ENCODE assay signal across 8 mouse cellular contexts in genomic region chr15:98632107-98632744, GRCm38 (mm10). TPM values are rescaled to one million over a fixed set of nuclear protein-coding genes. Genes with fewer than 3 reads are reported as not detected.
A peak's percentile ranks its signal among the peaks of the same experiment; 100 is the strongest.
DNase-seq lines count a peak whose midpoint lies in the region; ATAC-seq and TF ChIP-seq lines count a peak whose summit lies in the region.

No protein-coding gene starts in this region.

- H3K4me3 ChIP-seq in heart, embryonic 11.5 days (ENCODE audit: low read depth, low read length), result peak overlapping the region; percentile 41
- peak overlapping the region; percentile 92 for H3K4me3 ChIP-seq in kidney, embryonic 14.5 days (ENCODE audit: low read length)
- H3K4me3 ChIP-seq in lung, embryonic 14.5 days (ENCODE audit: low read depth, low read length), result peak overlapping the region; percentile 74

- ATAC-seq in heart, embryonic 11.5 days (replicated peaks; ENCODE audit: insufficient number of reproducible peaks, low FRiP score, low TSS enrichment), result no peak
- ATAC-seq in kidney, embryonic 14.5 days (ENCODE audit: low FRiP score, low TSS enrichment), result peak; percentile 68
- peak; percentile 71 for ATAC-seq in lung, embryonic 14.5 days (ENCODE audit: insufficient read depth)

- no peak for TF ChIP-seq CTCF in lung, embryonic 14.5 days (IDR thresholded peaks at IDR 0.05; ENCODE audit: low read depth)

- H3K27me3 ChIP-seq in heart, embryonic 11.5 days (ENCODE audit: control insufficient read depth, insufficient read depth, low read length), result peaks cover 68% of the 10 kb centered on the region
- H3K27me3 ChIP-seq in kidney, embryonic 14.5 days (ENCODE audit: control insufficient read depth, insufficient read depth, low read length), result peaks cover 7% of the 10 kb centered on the region; the same call in 1 of the 2 replicates
- peaks cover 34% of the 10 kb centered on the region for H3K27me3 ChIP-seq in lung, embryonic 14.5 days (ENCODE audit: insufficient read depth, low read length)

- H3K4me2 ChIP-seq in heart, embryonic 11.5 days, result peak overlapping the region; percentile 88
- peak overlapping the region; percentile 95 for H3K4me2 ChIP-seq in kidney, embryonic 14.5 days (replicated peaks; ENCODE audit: low read depth, low read length)
- peak overlapping the region; percentile 99 for H3K4me2 ChIP-seq in lung, embryonic 14.5 days

- H3K9ac ChIP-seq in heart, embryonic 11.5 days (ENCODE audit: low read depth, low read length), result peak overlapping the region; percentile 60
- peak overlapping the region; percentile 63 for H3K9ac ChIP-seq in kidney, embryonic 14.5 days (ENCODE audit: low read depth, low read length)
- peak overlapping the region; percentile 58 for H3K9ac ChIP-seq in lung, embryonic 14.5 days

- peak; percentile 50 for DNase-seq in gastrocnemius, adult 18-20 months (ENCODE audit: low spot score)
- no peak for DNase-seq in gastrocnemius, adult 8-10 months (ENCODE audit: low spot score in 2 of 2)
- DNase-seq in embryo, embryonic 10 days (ENCODE audit: low spot score), result peak; percentile 85
- peak; percentile 82 for DNase-seq in lung, embryonic 14.5 days
- peak; percentile 67 for DNase-seq in retina, embryonic 14.5 days (ENCODE audit: low spot score)
- no peak for DNase-seq in B cell, adult 2 months

- peaks cover 40% of the 10 kb centered on the region for H3K4me1 ChIP-seq in heart, embryonic 11.5 days (ENCODE audit: control insufficient read depth, insufficient read depth, low read length)
- H3K4me1 ChIP-seq in kidney, embryonic 14.5 days (ENCODE audit: control insufficient read depth, insufficient read depth, low read length), result peaks cover 51% of the 10 kb centered on the region
- H3K4me1 ChIP-seq in lung, embryonic 14.5 days (ENCODE audit: insufficient read depth), result peaks cover 27% of the 10 kb centered on the region

- whole genome bisulfite sequencing in heart, embryonic 11.5 days (ENCODE audit: insufficient replicate concordance), result under 1% methylated on average over 25 of the region's 25 CpGs
- under 1% methylated on average over 24 of the region's 25 CpGs for WGBS in kidney, embryonic 14.5 days
- WGBS in lung, embryonic 14.5 days, result 0% methylated on average over 24 of the region's 25 CpGs

- no peak overlapping the region; the same call in 1 of the 2 replicates for H3K27ac ChIP-seq in heart, embryonic 11.5 days (ENCODE audit: low read depth, low read length)
- peak overlapping the region; percentile 75 for H3K27ac ChIP-seq in kidney, embryonic 14.5 days (ENCODE audit: low read depth, low read length)
- H3K27ac ChIP-seq in lung, embryonic 14.5 days (ENCODE audit: low read depth), result peak overlapping the region; percentile 33; the same call in 1 of the 2 replicates

- no peaks in the 10 kb centered on the region for H3K36me3 ChIP-seq in heart, embryonic 11.5 days (ENCODE audit: control insufficient read depth, insufficient read depth, low read length)
- H3K36me3 ChIP-seq in kidney, embryonic 14.5 days (ENCODE audit: control insufficient read depth, insufficient read depth, low read length), result no peaks in the 10 kb centered on the region
- no peaks in the 10 kb centered on the region for H3K36me3 ChIP-seq in lung, embryonic 14.5 days (ENCODE audit: insufficient read depth)

- H3K9me3 ChIP-seq in heart, embryonic 11.5 days (replicated peaks; ENCODE audit: control insufficient read depth, low read length), result no peaks in the 10 kb centered on the region
- H3K9me3 ChIP-seq in kidney, embryonic 14.5 days (ENCODE audit: control insufficient read depth, low read length), result no peaks in the 10 kb centered on the region
- no peaks in the 10 kb centered on the region for H3K9me3 ChIP-seq in lung, embryonic 14.5 days (ENCODE audit: low read depth, low read length)

RNA-seq across cellular contexts. Expression of gene Cacnb3, which starts 1.6 kb away (rescaled TPM):
- total RNA-seq in gastrocnemius, adult 18-20 months (2021), result under 1 TPM; 0.64 to 0.85 TPM
- 1 to 10 TPM in 2 of 4 experiments, under 1 TPM in 2; 0.78 to 1.1 (median 1.0) TPM for total RNA-seq in gastrocnemius, adult 8-10 months (2022)
- 9.8 and 9.9 TPM in 2 replicates for polyA plus RNA-seq in heart, embryonic 11.5 days (2014; fragmentation: Nextera tagmentation; extraction: Ambion mirVana)
- polyA plus RNA-seq in kidney, embryonic 14.5 days (2014; fragmentation: Nextera tagmentation; extraction: Ambion mirVana), result 21.5 and 26.5 TPM in 2 replicates
- polyA plus RNA-seq in lung, embryonic 14.5 days (2014; fragmentation: Nextera tagmentation; extraction: Ambion mirVana), result 24.6 and 28.9 TPM in 2 replicates

RNA-seq across cellular contexts. Expression of gene Adcy6, which starts 22.4 kb away (rescaled TPM):
- total RNA-seq in gastrocnemius, adult 18-20 months (2021), result 10 to 100 TPM; 14.3 to 17.9 TPM
- total RNA-seq in gastrocnemius, adult 8-10 months (2022), result 10 to 100 TPM; 13.4 to 21.4 (median 19.1) TPM
- 24.5 and 34.8 TPM in 2 replicates for polyA plus RNA-seq in heart, embryonic 11.5 days (2014; fragmentation: Nextera tagmentation; extraction: Ambion mirVana)
- polyA plus RNA-seq in kidney, embryonic 14.5 days (2014; fragmentation: Nextera tagmentation; extraction: Ambion mirVana), result 26.2 and 31.5 TPM in 2 replicates
- polyA plus RNA-seq in lung, embryonic 14.5 days (2014; fragmentation: Nextera tagmentation; extraction: Ambion mirVana), result 20.5 and 21.8 TPM in 2 replicates

RNA-seq across cellular contexts. Expression of gene Ddx23, which starts 30.5 kb away (rescaled TPM):
- 10 to 100 TPM; 65.7 to 83.1 TPM for total RNA-seq in gastrocnemius, adult 18-20 months (2021)
- total RNA-seq in gastrocnemius, adult 8-10 months (2022), result 10 to 100 TPM; 54.0 to 72.3 (median 63.4) TPM
- 11.2 and 19.6 TPM in 2 replicates for polyA plus RNA-seq in heart, embryonic 11.5 days (2014; fragmentation: Nextera tagmentation; extraction: Ambion mirVana)
- polyA plus RNA-seq in kidney, embryonic 14.5 days (2014; fragmentation: Nextera tagmentation; extraction: Ambion mirVana), result 27.3 and 32.2 TPM in 2 replicates
- 27.2 and 28.7 TPM in 2 replicates for polyA plus RNA-seq in lung, embryonic 14.5 days (2014; fragmentation: Nextera tagmentation; extraction: Ambion mirVana)

RNA-seq across cellular contexts. Expression of gene Rnd1, which starts 45.0 kb away (rescaled TPM):
- 1 to 10 TPM; 2.8 to 3.2 TPM for total RNA-seq in gastrocnemius, adult 18-20 months (2021)
- 1 to 10 TPM; 1.0 to 2.3 (median 1.1) TPM for total RNA-seq in gastrocnemius, adult 8-10 months (2022)
- polyA plus RNA-seq in heart, embryonic 11.5 days (2014; fragmentation: Nextera tagmentation; extraction: Ambion mirVana), result 1.2 and 1.6 TPM in 2 replicates
- polyA plus RNA-seq in kidney, embryonic 14.5 days (2014; fragmentation: Nextera tagmentation; extraction: Ambion mirVana), result 0.28 and 0.31 TPM in 2 replicates
- 0.57 and 0.67 TPM in 2 replicates for polyA plus RNA-seq in lung, embryonic 14.5 days (2014; fragmentation: Nextera tagmentation; extraction: Ambion mirVana)

Comparison
In these comparisons a context has a peak if more than half of its experiments do, and no peak if none do; other contexts are left out.
1. DNase-seq: peak in gastrocnemius, adult 18-20 months (single experiment), embryo, embryonic 10 days (single experiment), lung, embryonic 14.5 days (single experiment) and retina, embryonic 14.5 days (single experiment); none in gastrocnemius, adult 8-10 months (0 of 2) and B cell, adult 2 months (0 of 2).
2. H3K4me3 ChIP-seq: peak in every context shown above with its lines; median percentile 92 in kidney, embryonic 14.5 days; 74 in lung, embryonic 14.5 days; 41 in heart, embryonic 11.5 days.
3. Peak in every context shown above with its lines, with median percentiles within 50 percentile points of each other: H3K4me2 ChIP-seq and H3K9ac ChIP-seq.